Mouse (Mus musculus) neural tube, embryonic 12.5 days (tissue): Measurements from ENCODE around the gene Sirt7. TPM values are rescaled to one million over a fixed set of nuclear protein-coding genes. Genes with fewer than 3 reads are reported as not detected.

Experiments
- ATAC-seq: fragments of 200-750 bp; cut with Nextera tagmentation; 2 replicates; pipeline ENCODE4 v1.8.0; 2017; ENCODE audit warnings: low read depth, mild to moderate bottlenecking, moderate TSS enrichment, moderate library complexity; ENCODE audit not compliant: low FRiP score
- H3K27ac ChIP-seq: fragments of 300-500 bp; sonication (generic); 2 replicates; pipeline ENCODE4 v1.5.1; 2016
- H3K27me3 ChIP-seq: fragments of 300-500 bp; sonication (generic); replicated peaks from 2 replicates; pipeline ENCODE4 v1.6.1; 2016; ENCODE audit warnings: mild to moderate bottlenecking
- H3K36me3 ChIP-seq: fragments of 300-500 bp; sonication (generic); 2 replicates; pipeline ENCODE4 v1.6.1; 2016; ENCODE audit warnings: mild to moderate bottlenecking
- H3K4me1 ChIP-seq: fragments of 300-500 bp; sonication (generic); 2 replicates; pipeline ENCODE4 v1.6.1; 2016
- H3K4me2 ChIP-seq: fragments of 300-500 bp; sonication (generic); replicated peaks from 2 replicates; pipeline ENCODE4 v1.6.1; 2016; ENCODE audit warnings: mild to moderate bottlenecking
- H3K4me3 ChIP-seq: fragments of 300-500 bp; sonication (generic); 2 replicates; pipeline ENCODE4 v1.5.1; 2016
- H3K9ac ChIP-seq: fragments of 300-500 bp; sonication (generic); 2 replicates; pipeline ENCODE4 v1.6.1; 2016; ENCODE audit warnings: mild to moderate bottlenecking
- H3K9me3 ChIP-seq: fragments of 300-500 bp; sonication (generic); 2 replicates; pipeline ENCODE4 v1.6.1; 2016; ENCODE audit warnings: mild to moderate bottlenecking
- WGBS: fragments of 180-500 bp; shearing (Covaris S2); methylation state at CpG from one replicate; pipeline ENCODE4 v1.1.7; 2016; 5-methylcytosine and 5-hydroxymethylcytosine counted together
- polyA plus RNA-seq: library from polyadenylated mRNA; unstranded; fragments of >200 nt; fragmentation: Nextera tagmentation; extraction: Ambion mirVana; gene quantifications from 2 replicates; pipeline ENCODE4 v1.2.1, GENCODE M21; 2016

Sirt7 gene
- polyA plus RNA-seq, 1 experiment from 2014 or later, result 56.5 TPM

DNA sequence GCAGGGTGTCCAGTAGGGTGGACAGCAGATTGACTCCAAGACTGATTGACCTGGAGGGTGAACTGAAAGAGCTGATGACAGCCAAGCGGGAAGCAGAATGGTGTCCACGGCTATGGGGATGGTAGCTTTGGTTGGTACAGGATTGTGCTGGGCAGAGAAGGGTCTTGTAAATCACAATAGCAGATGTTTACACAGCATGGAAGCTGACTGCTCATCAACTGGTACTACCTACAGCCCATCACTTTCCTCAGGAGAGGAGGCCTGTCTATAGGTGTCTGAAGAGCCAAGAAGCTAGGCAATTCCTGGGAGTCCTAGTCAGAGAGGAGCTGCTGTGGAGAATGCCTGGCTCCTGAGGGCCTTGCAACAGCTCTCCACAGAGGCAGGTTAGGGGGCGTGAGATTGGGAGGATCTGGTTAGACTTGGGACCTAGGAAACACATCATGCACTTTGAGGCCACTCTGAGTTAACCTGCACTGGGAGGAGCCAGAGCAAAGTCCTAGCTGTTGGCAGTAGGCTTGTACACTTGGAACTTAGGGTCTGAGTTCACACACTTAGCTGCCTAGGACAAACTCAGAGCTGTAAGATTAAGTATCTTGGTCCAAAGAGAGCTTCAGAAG lies 48.6 kb downstream of the Sirt7 start:
- Histone ChIP-seq H3K4me3 (no peak overlapping the region), H3K4me1 (peaks cover 42% of the 10 kb centered on the region), H3K27ac (no peak overlapping the region), H3K4me2 (no peak overlapping the region), H3K27me3 (no peaks in the 10 kb centered on the region), H3K9me3 (no peaks in the 10 kb centered on the region), H3K36me3 (peaks cover 26% of the 10 kb centered on the region), H3K9ac (no peak overlapping the region)
- ATAC-seq, result no peak
- WGBS, result 85% methylated on average over 3 of the region's 3 CpGs

GRCm38 (mm10) chr11:120575940-120576339 lies 49.1 kb downstream of the Sirt7 start:
- Histone ChIP-seq H3K9me3 (no peaks in the 10 kb centered on the region), H3K27ac (no peak overlapping the region), H3K9ac (no peak overlapping the region), H3K4me1 (peaks cover 47% of the 10 kb centered on the region), H3K36me3 (peaks cover 31% of the 10 kb centered on the region), H3K4me2 (no peak overlapping the region), H3K4me3 (no peak overlapping the region), H3K27me3 (no peaks in the 10 kb centered on the region)
- no peak for ATAC-seq

DNA sequence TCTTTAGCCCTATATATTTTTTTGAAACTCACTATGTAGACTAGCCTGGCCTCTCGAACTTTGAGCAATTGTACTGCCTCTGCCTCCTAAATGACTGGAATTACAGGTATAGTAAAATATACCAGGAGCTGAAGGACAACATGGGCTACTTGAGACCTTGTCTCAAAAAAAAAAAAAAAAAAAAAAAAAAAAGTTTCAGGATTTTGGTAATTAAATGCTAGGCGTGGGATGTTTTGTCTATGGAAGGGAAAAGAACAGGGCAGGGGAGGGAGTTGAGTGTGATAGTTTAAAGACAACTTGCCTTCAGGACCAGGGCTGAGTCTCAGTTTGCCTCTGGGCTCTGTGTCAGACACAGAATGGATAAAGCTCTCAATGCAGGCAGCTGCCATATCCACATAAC lies 50.0 kb downstream of the Sirt7 start:
- Histone ChIP-seq H3K27me3 (no peaks in the 10 kb centered on the region), H3K4me3 (no peak overlapping the region), H3K9ac (no peak overlapping the region), H3K4me1 (peaks cover 45% of the 10 kb centered on the region), H3K9me3 (no peaks in the 10 kb centered on the region), H3K27ac (no peak overlapping the region), H3K36me3 (peaks cover 40% of the 10 kb centered on the region), H3K4me2 (no peak overlapping the region)
- WGBS, result 77% methylated on average over 2 of the region's 2 CpGs
- ATAC-seq, result no peak

- peak overlapping the region; percentile 77; the same call in 1 of the 2 replicates for H3K9ac ChIP-seq
- H3K27ac ChIP-seq, result no peak overlapping the region
- 0 out of 2 replicates have a peak overlapping the region, but pooled peaks have one; percentile 98 for H3K4me3 ChIP-seq
- no peaks in the 10 kb centered on the region for H3K27me3 ChIP-seq
- ATAC-seq, result no peak
- H3K9me3 ChIP-seq, result no peaks in the 10 kb centered on the region
- H3K4me1 ChIP-seq, result peaks cover 37% of the 10 kb centered on the region
- H3K36me3 ChIP-seq, result peaks cover 38% of the 10 kb centered on the region
- H3K4me2 ChIP-seq, result peak overlapping the region; percentile 94
- WGBS, result 53% methylated on average over 5 of the region's 5 CpGs
Observed at GRCm38 (mm10) chr11:120574278-120574600, 50.8 kb downstream of the Sirt7 start.

- Histone ChIP-seq H3K4me3 (peak overlapping the region; percentile 98), H3K4me1 (peaks cover 31% of the 10 kb centered on the region), H3K36me3 (peaks cover 35% of the 10 kb centered on the region), H3K9me3 (no peaks in the 10 kb centered on the region), H3K9ac (peak overlapping the region; percentile 77), H3K27ac (peak overlapping the region; percentile 76; the same call in 1 of the 2 replicates), H3K4me2 (peak overlapping the region; percentile 94), H3K27me3 (no peaks in the 10 kb centered on the region)
- WGBS, result under 1% methylated on average over 23 of the region's 23 CpGs
- ATAC-seq, result no peak; the same call in 1 of the 2 replicates
Observed at GRCm38 (mm10) chr11:120573585-120574277, 51.3 kb downstream of the Sirt7 start.

GRCm38 (mm10) chr11:120572752-120573584 lies 52.1 kb downstream of the Sirt7 start, which contains the start of gene P4hb:
Gene P4hb (minus strand): TSS chr11:120573253.
- H3K4me3 ChIP-seq, result peak within 1 kb of the TSS; percentile 98
- peak within 1 kb of the TSS; percentile 94 for H3K4me2 ChIP-seq
- no peaks in the 10 kb centered on the region for H3K9me3 ChIP-seq
- WGBS, result under 1% methylated on average over 90 of the region's 94 CpGs
- peaks cover 25% of the 10 kb centered on the region for H3K4me1 ChIP-seq
- peak; percentile 97 for ATAC-seq
- H3K27me3 ChIP-seq, result no peaks in the 10 kb centered on the region
- peak within 1 kb of the TSS; percentile 96 for H3K9ac ChIP-seq
- H3K36me3 ChIP-seq, result peaks cover 35% of the 10 kb centered on the region
- H3K27ac ChIP-seq, result peak within 1 kb of the TSS; percentile 76

GRCm38 (mm10) chr11:120572417-120572751 lies 52.7 kb downstream of the Sirt7 start:
- peak; percentile 49 for ATAC-seq
- Histone ChIP-seq H3K36me3 (peaks cover 35% of the 10 kb centered on the region), H3K4me3 (peak overlapping the region; percentile 98), H3K27ac (peak overlapping the region; percentile 72; the same call in 1 of the 2 replicates), H3K27me3 (no peaks in the 10 kb centered on the region), H3K4me1 (peaks cover 25% of the 10 kb centered on the region), H3K9me3 (no peaks in the 10 kb centered on the region), H3K9ac (peak overlapping the region; percentile 96), H3K4me2 (peak overlapping the region; percentile 94)
- WGBS, result under 1% methylated on average over 23 of the region's 24 CpGs

DNA sequence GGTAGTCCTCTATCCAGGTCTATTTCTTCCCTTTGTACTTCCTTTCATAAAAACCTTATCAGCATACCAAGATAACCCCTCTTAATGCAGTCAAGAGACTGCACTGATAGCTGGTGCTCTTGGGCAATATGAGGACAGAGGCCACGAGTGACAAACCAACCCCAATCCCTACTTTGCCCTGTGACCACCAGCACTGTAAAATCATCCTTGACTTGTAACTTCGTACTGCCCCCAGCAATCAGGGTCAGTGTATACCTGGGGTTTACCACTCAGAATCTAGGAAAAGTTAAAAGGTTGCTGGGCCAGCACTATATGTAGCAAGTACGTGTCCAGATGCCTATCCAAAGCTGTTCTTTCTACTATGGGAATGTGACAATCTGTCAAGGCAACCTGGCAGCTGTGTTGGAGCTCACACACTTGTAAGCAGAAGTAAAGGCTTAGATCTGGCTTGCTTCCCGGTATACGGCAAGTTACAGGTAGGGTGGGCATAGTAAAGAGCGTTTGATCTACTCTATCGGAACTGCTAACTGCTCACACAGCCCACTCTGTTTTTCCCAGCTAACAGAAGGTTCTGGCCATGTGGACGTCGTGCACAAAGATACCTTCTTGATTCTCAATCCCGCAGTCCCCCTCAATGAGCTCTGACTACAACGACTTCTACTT lies 53.2 kb downstream of the Sirt7 start:
- no peaks in the 10 kb centered on the region for H3K9me3 ChIP-seq
- H3K4me1 ChIP-seq, result peaks cover 25% of the 10 kb centered on the region
- ATAC-seq, result no peak
- H3K27me3 ChIP-seq, result no peaks in the 10 kb centered on the region
- peak overlapping the region; percentile 94 for H3K4me2 ChIP-seq
- WGBS, result 18% methylated on average over 11 of the region's 11 CpGs
- peaks cover 39% of the 10 kb centered on the region for H3K36me3 ChIP-seq
- peak overlapping the region; percentile 98 for H3K4me3 ChIP-seq
- 0 out of 2 replicates have a peak overlapping the region, but pooled peaks have one; percentile 72 for H3K27ac ChIP-seq
- H3K9ac ChIP-seq, result peak overlapping the region; percentile 96

DNA sequence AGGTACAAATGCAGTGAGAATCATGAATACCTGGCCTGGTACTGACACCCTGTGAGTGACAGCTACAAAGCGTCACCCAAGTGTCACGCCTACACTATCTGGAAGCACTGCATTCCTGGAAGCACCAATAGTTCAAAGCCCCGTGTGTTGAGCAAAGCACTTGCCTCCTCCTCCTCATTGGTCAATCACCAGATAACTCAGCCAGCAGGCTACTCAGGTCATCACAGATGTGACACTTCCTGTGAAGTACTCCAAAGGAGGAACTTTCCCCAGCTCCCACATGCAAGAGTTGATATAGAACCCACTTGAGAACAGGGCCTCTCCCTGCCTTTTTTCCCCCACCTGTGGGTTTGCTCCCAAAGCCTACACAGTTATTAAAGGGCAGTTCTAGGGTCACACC lies 53.9 kb downstream of the Sirt7 start:
- Histone ChIP-seq H3K9ac (peak overlapping the region; percentile 45; the same call in 1 of the 2 replicates), H3K27me3 (no peaks in the 10 kb centered on the region), H3K4me3 (peak overlapping the region; percentile 98; the same call in 1 of the 2 replicates), H3K36me3 (peaks cover 46% of the 10 kb centered on the region), H3K27ac (no peak overlapping the region), H3K9me3 (no peaks in the 10 kb centered on the region), H3K4me2 (peak overlapping the region; percentile 94), H3K4me1 (peaks cover 25% of the 10 kb centered on the region)
- no peak for ATAC-seq
- WGBS, result 81% methylated on average over 3 of the region's 3 CpGs
